Mouse (Mus musculus) lung, adult 10 weeks (tissue): ENCODE results near the gene Obox7. TPM values are rescaled to one million over a fixed set of nuclear protein-coding genes. Genes with fewer than 3 reads are reported as not detected.

ENCODE experiments used
- polyA plus RNA-seq: library from polyadenylated mRNA; stranded (reverse); fragments of 350-450 nt; fragmentation: Illumina TruSeq; extraction: RNeasy Lipid Tissue Mini Kit (QIAGEN cat#74804); gene quantifications from one replicate; pipeline ENCODE4 v1.2.3, GENCODE M21; 2014; ENCODE audit warnings: low read depth, low replicate concordance; ENCODE audit not compliant: insufficient read depth

The Obox7 gene
- polyA plus RNA-seq, result not detected

DNA sequence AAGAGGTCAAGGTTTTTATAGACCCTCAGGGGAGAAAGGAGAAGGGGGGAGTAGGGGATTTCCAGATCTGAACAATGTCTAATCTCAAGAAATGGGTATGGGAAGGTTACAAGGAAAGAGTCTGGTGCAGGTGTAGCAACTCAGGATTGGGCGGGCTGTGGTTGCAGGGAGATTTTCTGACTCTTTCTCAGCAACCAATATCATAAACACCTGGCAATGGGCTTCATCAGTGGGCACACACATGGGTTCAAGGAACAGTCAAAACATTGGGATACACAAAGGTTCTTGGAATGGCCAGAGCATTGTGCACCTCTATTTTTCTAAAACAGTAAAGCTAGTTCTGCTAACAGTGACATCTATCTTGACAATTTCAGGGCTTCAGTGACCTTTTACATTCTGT, at the start of gene Obox7:
Gene Obox7 (plus strand): TSS at position 301 of the 400 bp plus-strand sequence.

Other genes with a start within 250 kb of the Obox7 start
- not detected for gene Sult2a8, start 212.7 kb upstream of the Obox7 start, polyA plus RNA-seq
- not detected for gene Sult2a7, start 165.3 kb upstream of the Obox7 start, polyA plus RNA-seq
- not detected for gene Vmn1r90, start 96.0 kb upstream of the Obox7 start, polyA plus RNA-seq